In genomic region chr6:87274779-87275178, GRCm38 (mm10) we compare ENCODE assay signal across 12 mouse cellular contexts.
DNase-seq lines count a peak whose midpoint lies in the region; ATAC-seq and TF ChIP-seq lines count a peak whose summit lies in the region.
"Had no signal": no experiment of that assay in that cellular context is flagged by ENCODE, and none has a peak within 500 bp of the region (broad histone marks: within the 10 kb centered on the region; RNA-seq: fewer than 3 reads in every experiment).

No protein-coding gene starts in this region.

- POLR2A ChIA-PET in Patski (lab: Charles Lee), result no interaction called here

- no peak for ATAC-seq in Patski

- CTCF ChIA-PET in Patski (lab: Charles Lee), result no interaction called here

- intact Hi-C loops in gastrocnemius, adult 2 months (cut with DNase I), result no loop called here

- no peaks in the 10 kb centered on the region for H3K27me3 ChIP-seq in Patski
- H3K27me3 ChIP-seq: embryonic facial prominence, embryonic 12.5 days; liver, embryonic 13.5 days; stomach, embryonic 15.5 days had no signal

- H3K4me3 ChIP-seq in gastrocnemius, adult 2 months, result no peak overlapping the region
- H3K4me3 ChIP-seq: embryonic facial prominence, embryonic 12.5 days; liver, embryonic 13.5 days; stomach, embryonic 15.5 days had no signal

- no peak overlapping the region for H3K27ac ChIP-seq in gastrocnemius, adult 2 months
- H3K27ac ChIP-seq: embryonic facial prominence, embryonic 12.5 days; liver, embryonic 13.5 days; stomach, embryonic 15.5 days had no signal

- in situ Hi-C loops in Patski (cut with MboI; ENCODE audit: low pct_unique_long_range_greater_than_20kb), result loop anchor here (5.0 kb wide), 1 partner anchor 52 kb away; no protein-coding TSS in a partner anchor

- peak; percentile 37 for TF ChIP-seq CTCF in gastrocnemius, adult 2 months (IDR thresholded peaks at IDR 0.05)
- TF ChIP-seq CTCF in Patski (IDR thresholded peaks at IDR 0.05), result peak; percentile 51

- no peak for DNase-seq in gastrocnemius, adult 2 months
- DNase-seq in gastrocnemius, postnatal 4 days (ENCODE audit: low spot score in 2 of 2), result no peak
- peak; percentile 42 for DNase-seq in lung, postnatal 10 days
- no peak for DNase-seq in lung, postnatal 25 days (ENCODE audit: low spot score)
- no peak for DNase-seq in Patski (ENCODE audit: low read depth, low spot score)
- DNase-seq in thymus, postnatal 14 days, result peak; percentile 38
- DNase-seq in urinary bladder, postnatal 36 days (ENCODE audit: low spot score in 2 of 2), result no peak
- no peak for DNase-seq in frontal cortex, postnatal 10 days (ENCODE audit: low spot score in 2 of 2)
- DNase-seq: adrenal gland, postnatal 25 days; liver, embryonic 13.5 days had no signal

Comparison
In these comparisons a context has a peak if more than half of its experiments do, and no peak if none do; other contexts are left out.
1. DNase-seq: peak in lung, postnatal 10 days (single experiment) and thymus, postnatal 14 days (single experiment); none in gastrocnemius, adult 2 months (single experiment), gastrocnemius, postnatal 4 days (0 of 2), lung, postnatal 25 days (single experiment), Patski (single experiment), urinary bladder, postnatal 36 days (0 of 2) and frontal cortex, postnatal 10 days (0 of 2).